Mouse (Mus musculus) MEL (cell line): ENCODE data around the gene Galnt10.

ENCODE experiments used
- CTCF ChIP-seq, 3 experiments: IDR thresholded peaks in 2 of 3; conservative IDR thresholded peaks in 1 of 3; 2 replicates each; pipeline ENCODE4 v1.5.1; 2011 to 2012; ENCODE audit warnings: low read length in 3 of 3, low read depth in 2 of 3, mild to moderate bottlenecking in 2 of 3, improper control_type of control experiment in 1 of 3, inconsistent platforms in 1 of 3, mixed read lengths in 1 of 3, moderate library complexity in 1 of 3; ENCODE audit not compliant: control insufficient read depth in 1 of 3, insufficient read depth in 1 of 3, poor library complexity in 1 of 3, severe bottlenecking in 1 of 3
- EP300 ChIP-seq, 2 experiments: IDR thresholded peaks; 2 replicates each; pipeline ENCODE4 v1.6.1; 2011; ENCODE audit warnings: improper control_type of control experiment in 2 of 2, low read length in 2 of 2, low read depth in 1 of 2, mild to moderate bottlenecking in 1 of 2
- KAT2A ChIP-seq: conservative IDR thresholded peaks from 2 replicates; pipeline ENCODE4 v1.6.1; 2012; ENCODE audit warnings: low read depth, low read length, improper control_type of control experiment, inconsistent platforms
- MYC ChIP-seq: IDR thresholded peaks from 2 replicates; pipeline ENCODE4 v1.6.1; 2011; ENCODE audit warnings: low read depth, mild to moderate bottlenecking, low read length, improper control_type of control experiment, moderate library complexity
- POLR2A ChIP-seq, 2 experiments: IDR thresholded peaks; 2 replicates each; pipeline ENCODE4 v1.6.1; 2011 to 2012; ENCODE audit warnings: low read length in 2 of 2, mild to moderate bottlenecking in 2 of 2, control low read depth in 1 of 2, improper control_type of control experiment in 1 of 2, low read depth in 1 of 2, moderate library complexity in 1 of 2; ENCODE audit not compliant: control insufficient read depth in 1 of 2, insufficient read depth in 1 of 2, poor library complexity in 1 of 2
- RAD21 ChIP-seq: IDR thresholded peaks from 2 replicates; pipeline ENCODE4 v1.6.1; 2011; ENCODE audit warnings: mild to moderate bottlenecking, low read depth, low read length, improper control_type of control experiment
- USF1 ChIP-seq: IDR thresholded peaks from 2 replicates; pipeline ENCODE4 v1.6.1; 2014; ENCODE audit warnings: low read depth, mild to moderate bottlenecking, inconsistent platforms, low read length, improper control_type of control experiment, moderate library complexity

DNA sequence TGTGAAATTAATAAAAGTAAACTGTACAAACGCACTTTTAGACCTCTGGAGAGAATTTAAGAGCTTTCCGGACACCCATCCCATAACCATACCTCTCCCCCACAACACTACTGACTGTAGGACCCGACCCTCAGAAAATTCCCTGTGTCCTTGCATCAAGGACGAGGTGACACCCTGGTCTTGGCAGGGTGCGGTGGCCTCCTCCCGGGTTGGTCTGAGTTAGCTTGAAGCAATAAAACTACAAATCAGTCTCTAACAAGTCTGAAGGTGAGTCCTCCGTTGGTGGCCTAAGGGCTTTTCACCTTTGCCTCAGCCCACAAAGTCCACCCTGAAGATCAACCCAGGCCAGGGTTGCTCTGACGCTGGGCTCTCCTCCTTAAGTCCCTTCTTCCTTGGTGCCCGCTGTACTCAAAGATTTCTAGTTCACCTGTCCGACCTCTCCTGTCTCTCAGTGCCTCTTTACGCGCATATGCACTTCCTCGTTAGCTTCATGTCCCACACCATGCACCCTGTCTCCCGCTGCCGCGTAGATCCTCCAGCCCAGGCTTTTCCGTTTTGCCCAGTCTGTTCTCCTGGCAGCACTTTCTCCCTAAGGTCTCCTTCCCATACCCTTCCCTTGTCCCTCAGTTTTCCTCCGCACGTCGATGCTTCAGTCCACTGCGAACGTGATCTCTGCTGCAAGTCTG lies 155.2 kb downstream of the Galnt10 start:
- TF ChIP-seq POLR2A (IDR thresholded peaks at IDR 0.05; ENCODE audit: control insufficient read depth in 1 of 2, insufficient read depth in 1 of 2, low read depth in 1 of 2, low read length in 2 of 2, poor library complexity in 1 of 2) (no peak), EP300 (IDR thresholded peaks at IDR 0.05; ENCODE audit: low read depth in 1 of 2, low read length in 2 of 2) (no peak), RAD21 (no peak), CTCF (IDR thresholded peaks at IDR 0.05 in 2 of 3, conservative IDR thresholded peaks at IDR 0.05 in 1 of 3; ENCODE audit: control insufficient read depth in 1 of 3, insufficient read depth in 1 of 3, low read depth in 2 of 3, low read length in 3 of 3, poor library complexity in 1 of 3, severe bottlenecking in 1 of 3) (no peak), MYC (no peak), USF1 (no peak), KAT2A (no peak)
